Mouse (Mus musculus): ENCODE results near the gene Gxylt1. TPM values are rescaled to one million over a fixed set of nuclear protein-coding genes. Genes with fewer than 3 reads are reported as not detected.

The Gxylt1 gene
- polyA plus RNA-seq, 1 experiment from 2014 or later, result 5.2 TPM

- no peaks in the 10 kb centered on the region for H3K27me3 ChIP-seq (ENCODE audit: control insufficient read depth, insufficient read depth, low read depth, low read length)
- H3K4me3 ChIP-seq (ENCODE audit: low read depth, low read length), result no peak overlapping the region
- 63% methylated on average over 16 of the region's 16 CpGs for WGBS
- no peaks in the 10 kb centered on the region for H3K36me3 ChIP-seq (ENCODE audit: control insufficient read depth, insufficient read depth, low read length)
- H3K27ac ChIP-seq (ENCODE audit: low read length), result no peak overlapping the region
- no peak overlapping the region for H3K9ac ChIP-seq (ENCODE audit: low read depth, low read length)
- H3K4me2 ChIP-seq (ENCODE audit: low read length), result no peak overlapping the region
- ATAC-seq, result no peak
- no peaks in the 10 kb centered on the region for H3K9me3 ChIP-seq (replicated peaks; ENCODE audit: control insufficient read depth, low read length, poor library complexity, severe bottlenecking)
- peaks cover 4% of the 10 kb centered on the region; the same call in 1 of the 2 replicates for H3K4me1 ChIP-seq (ENCODE audit: control insufficient read depth, insufficient read depth, low read length)
Measured at GRCm38 (mm10) chr15:93266361-93266760, 8.6 kb downstream of the Gxylt1 start.

- Histone ChIP-seq H3K27ac (ENCODE audit: low read length) (no peak overlapping the region), H3K9me3 (replicated peaks; ENCODE audit: control insufficient read depth, low read length, poor library complexity, severe bottlenecking) (no peaks in the 10 kb centered on the region), H3K4me1 (ENCODE audit: control insufficient read depth, insufficient read depth, low read length) (peaks cover 4% of the 10 kb centered on the region; the same call in 1 of the 2 replicates), H3K9ac (ENCODE audit: low read depth, low read length) (no peak overlapping the region), H3K36me3 (ENCODE audit: control insufficient read depth, insufficient read depth, low read length) (no peaks in the 10 kb centered on the region), H3K4me3 (ENCODE audit: low read depth, low read length) (no peak overlapping the region), H3K27me3 (ENCODE audit: control insufficient read depth, insufficient read depth, low read depth, low read length) (no peaks in the 10 kb centered on the region), H3K4me2 (ENCODE audit: low read length) (no peak overlapping the region)
- 50% methylated on average over 2 of the region's 2 CpGs for WGBS
- ATAC-seq, result no peak
Measured at GRCm38 (mm10) chr15:93265728-93266127, 9.3 kb downstream of the Gxylt1 start.

GRCm38 (mm10) chr15:93265231-93265630, 9.7 kb downstream of the Gxylt1 start:
- Histone ChIP-seq H3K9ac (ENCODE audit: low read depth, low read length) (no peak overlapping the region), H3K27me3 (ENCODE audit: control insufficient read depth, insufficient read depth, low read depth, low read length) (no peaks in the 10 kb centered on the region), H3K9me3 (replicated peaks; ENCODE audit: control insufficient read depth, low read length, poor library complexity, severe bottlenecking) (no peaks in the 10 kb centered on the region), H3K4me2 (ENCODE audit: low read length) (no peak overlapping the region), H3K4me1 (ENCODE audit: control insufficient read depth, insufficient read depth, low read length) (peaks cover 4% of the 10 kb centered on the region; the same call in 1 of the 2 replicates), H3K4me3 (ENCODE audit: low read depth, low read length) (no peak overlapping the region), H3K36me3 (ENCODE audit: control insufficient read depth, insufficient read depth, low read length) (no peaks in the 10 kb centered on the region), H3K27ac (ENCODE audit: low read length) (no peak overlapping the region)
- ATAC-seq, result no peak
- WGBS, result 86% methylated on average over 3 of the region's 3 CpGs

- no peak overlapping the region for H3K9ac ChIP-seq (ENCODE audit: low read depth, low read length)
- WGBS, result 91% methylated on average over 3 of the region's 3 CpGs
- peaks cover 4% of the 10 kb centered on the region; the same call in 1 of the 2 replicates for H3K4me1 ChIP-seq (ENCODE audit: control insufficient read depth, insufficient read depth, low read length)
- H3K27ac ChIP-seq (ENCODE audit: low read length), result no peak overlapping the region
- no peaks in the 10 kb centered on the region for H3K36me3 ChIP-seq (ENCODE audit: control insufficient read depth, insufficient read depth, low read length)
- no peak overlapping the region for H3K4me2 ChIP-seq (ENCODE audit: low read length)
- H3K4me3 ChIP-seq (ENCODE audit: low read depth, low read length), result no peak overlapping the region
- no peak for ATAC-seq
- H3K9me3 ChIP-seq (replicated peaks; ENCODE audit: control insufficient read depth, low read length, poor library complexity, severe bottlenecking), result no peaks in the 10 kb centered on the region
- H3K27me3 ChIP-seq (ENCODE audit: control insufficient read depth, insufficient read depth, low read depth, low read length), result no peaks in the 10 kb centered on the region
Measured at GRCm38 (mm10) chr15:93264221-93264620, 10.8 kb downstream of the Gxylt1 start.

GRCm38 (mm10) chr15:93263566-93263965, 11.4 kb downstream of the Gxylt1 start:
- Histone ChIP-seq H3K4me2 (ENCODE audit: low read length) (no peak overlapping the region), H3K9ac (ENCODE audit: low read depth, low read length) (no peak overlapping the region), H3K27ac (ENCODE audit: low read length) (no peak overlapping the region), H3K4me3 (ENCODE audit: low read depth, low read length) (no peak overlapping the region), H3K36me3 (ENCODE audit: control insufficient read depth, insufficient read depth, low read length) (peaks cover 3% of the 10 kb centered on the region; the same call in 1 of the 2 replicates), H3K27me3 (ENCODE audit: control insufficient read depth, insufficient read depth, low read depth, low read length) (no peaks in the 10 kb centered on the region), H3K9me3 (replicated peaks; ENCODE audit: control insufficient read depth, low read length, poor library complexity, severe bottlenecking) (no peaks in the 10 kb centered on the region), H3K4me1 (ENCODE audit: control insufficient read depth, insufficient read depth, low read length) (peaks cover 4% of the 10 kb centered on the region; the same call in 1 of the 2 replicates)
- WGBS, result 84% methylated on average over 7 of the region's 7 CpGs
- no peak for ATAC-seq

GRCm38 (mm10) chr15:93262818-93263217, 12.2 kb downstream of the Gxylt1 start:
- 58% methylated on average over 5 of the region's 5 CpGs for WGBS
- Histone ChIP-seq H3K4me2 (ENCODE audit: low read length) (no peak overlapping the region), H3K9me3 (replicated peaks; ENCODE audit: control insufficient read depth, low read length, poor library complexity, severe bottlenecking) (no peaks in the 10 kb centered on the region), H3K4me1 (ENCODE audit: control insufficient read depth, insufficient read depth, low read length) (peaks cover 4% of the 10 kb centered on the region; the same call in 1 of the 2 replicates), H3K4me3 (ENCODE audit: low read depth, low read length) (no peak overlapping the region), H3K27ac (ENCODE audit: low read length) (no peak overlapping the region), H3K27me3 (ENCODE audit: control insufficient read depth, insufficient read depth, low read depth, low read length) (no peaks in the 10 kb centered on the region), H3K36me3 (ENCODE audit: control insufficient read depth, insufficient read depth, low read length) (peaks cover 7% of the 10 kb centered on the region; the same call in 1 of the 2 replicates), H3K9ac (ENCODE audit: low read depth, low read length) (no peak overlapping the region)
- ATAC-seq, result no peak

GRCm38 (mm10) chr15:93262274-93262673, 12.7 kb downstream of the Gxylt1 start:
- Histone ChIP-seq H3K27me3 (ENCODE audit: control insufficient read depth, insufficient read depth, low read depth, low read length) (no peaks in the 10 kb centered on the region), H3K36me3 (ENCODE audit: control insufficient read depth, insufficient read depth, low read length) (peaks cover 7% of the 10 kb centered on the region; the same call in 1 of the 2 replicates), H3K9ac (ENCODE audit: low read depth, low read length) (no peak overlapping the region), H3K4me3 (ENCODE audit: low read depth, low read length) (no peak overlapping the region), H3K4me1 (ENCODE audit: control insufficient read depth, insufficient read depth, low read length) (peaks cover 4% of the 10 kb centered on the region; the same call in 1 of the 2 replicates), H3K27ac (ENCODE audit: low read length) (no peak overlapping the region), H3K9me3 (replicated peaks; ENCODE audit: control insufficient read depth, low read length, poor library complexity, severe bottlenecking) (no peaks in the 10 kb centered on the region), H3K4me2 (ENCODE audit: low read length) (no peak overlapping the region)
- ATAC-seq, result no peak
- WGBS, result 89% methylated on average over 5 of the region's 5 CpGs

GRCm38 (mm10) chr15:93259933-93260332, 15.0 kb downstream of the Gxylt1 start:
- Histone ChIP-seq H3K4me2 (ENCODE audit: low read length) (no peak overlapping the region), H3K4me1 (ENCODE audit: control insufficient read depth, insufficient read depth, low read length) (no peaks in the 10 kb centered on the region), H3K27ac (ENCODE audit: low read length) (no peak overlapping the region), H3K36me3 (ENCODE audit: control insufficient read depth, insufficient read depth, low read length) (peaks cover 11% of the 10 kb centered on the region), H3K27me3 (ENCODE audit: control insufficient read depth, insufficient read depth, low read depth, low read length) (no peaks in the 10 kb centered on the region), H3K9ac (ENCODE audit: low read depth, low read length) (no peak overlapping the region), H3K9me3 (replicated peaks; ENCODE audit: control insufficient read depth, low read length, poor library complexity, severe bottlenecking) (no peaks in the 10 kb centered on the region), H3K4me3 (ENCODE audit: low read depth, low read length) (no peak overlapping the region)
- 71% methylated on average over 8 of the region's 8 CpGs for WGBS
- no peak for ATAC-seq

- Histone ChIP-seq H3K27ac (ENCODE audit: low read length) (no peak overlapping the region), H3K4me3 (ENCODE audit: low read depth, low read length) (no peak overlapping the region), H3K9me3 (replicated peaks; ENCODE audit: control insufficient read depth, low read length, poor library complexity, severe bottlenecking) (no peaks in the 10 kb centered on the region), H3K36me3 (ENCODE audit: control insufficient read depth, insufficient read depth, low read length) (peaks cover 11% of the 10 kb centered on the region), H3K4me1 (ENCODE audit: control insufficient read depth, insufficient read depth, low read length) (no peaks in the 10 kb centered on the region), H3K27me3 (ENCODE audit: control insufficient read depth, insufficient read depth, low read depth, low read length) (no peaks in the 10 kb centered on the region), H3K9ac (ENCODE audit: low read depth, low read length) (no peak overlapping the region), H3K4me2 (ENCODE audit: low read length) (no peak overlapping the region)
- no peak for ATAC-seq
- 86% methylated on average over 10 of the region's 10 CpGs for WGBS
Measured at GRCm38 (mm10) chr15:93255295-93255694, 19.7 kb downstream of the Gxylt1 start.

Data from midbrain, embryonic 16.5 days (tissue).